Mouse (Mus musculus) small intestine, adult 2 months (tissue): ENCODE results near the gene Eef1e1.

Experiments used
- CTCF ChIP-seq: fragments of 200-500 bp; IDR thresholded peaks from 2 replicates; pipeline ENCODE4 v1.5.1; 2012; ENCODE audit warnings: low read depth, mild to moderate bottlenecking, control low read depth, inconsistent platforms, low read length, moderate library complexity, mixed read lengths; ENCODE audit not compliant: insufficient replicate concordance, insufficient read length; ENCODE audit errors: extremely low read depth
- POLR2A ChIP-seq: fragments of 200-500 bp; IDR thresholded peaks from 2 replicates; pipeline ENCODE4 v1.6.1; 2012; ENCODE audit warnings: low read depth, mild to moderate bottlenecking, control low read depth, inconsistent platforms, low read length, moderate library complexity

DNA sequence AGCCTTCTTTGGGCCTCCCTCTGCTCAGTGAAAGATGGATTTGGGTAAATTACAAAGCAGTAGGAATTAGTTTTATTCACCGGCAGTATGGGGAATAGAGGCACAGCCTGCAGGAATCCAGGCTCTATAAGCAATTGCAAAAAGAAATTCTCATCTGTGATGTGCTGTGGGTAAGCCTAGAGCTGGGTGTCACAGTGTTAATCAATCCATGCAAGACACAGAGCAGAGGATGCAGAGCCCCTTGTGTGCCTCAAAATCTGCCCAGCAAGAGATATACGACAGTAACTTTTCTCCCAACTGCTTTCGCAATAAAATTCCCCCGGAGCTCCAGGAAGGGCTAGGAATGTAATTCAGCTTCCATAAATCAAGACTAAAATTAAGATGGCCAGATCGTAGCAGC is 17.4 kb downstream of the Eef1e1 start:
- TF ChIP-seq CTCF (no peak), POLR2A (no peak)
